Mouse (Mus musculus) forebrain, embryonic 15.5 days (tissue): ENCODE results near the gene Specc1l. TPM values are rescaled to one million over a fixed set of nuclear protein-coding genes. Genes with fewer than 3 reads are reported as not detected.
"Not testable (repeated sequence)": the region's sequence is repeated elsewhere in the genome, so short reads cannot be mapped to it uniquely, and the experiment has no call there.

Experiments used
- ATAC-seq: fragments of 200-750 bp; cut with Nextera tagmentation; replicated peaks from 2 replicates; pipeline ENCODE4 v1.8.0; 2017; ENCODE audit warnings: mild to moderate bottlenecking, moderate TSS enrichment, moderate library complexity
- H3K27ac ChIP-seq: fragments of 300-500 bp; sonication (generic); replicated peaks from 2 replicates; pipeline ENCODE4 v1.5.1; 2015; ENCODE audit warnings: mild to moderate bottlenecking, inconsistent platforms
- H3K27me3 ChIP-seq: fragments of 300-500 bp; sonication (generic); 2 replicates; pipeline ENCODE4 v1.6.1; 2015; ENCODE audit warnings: inconsistent platforms
- H3K36me3 ChIP-seq: fragments of 300-500 bp; sonication (generic); 2 replicates; pipeline ENCODE4 v1.6.1; 2015; ENCODE audit warnings: mild to moderate bottlenecking, inconsistent platforms
- H3K4me1 ChIP-seq: fragments of 300-500 bp; sonication (generic); 2 replicates; pipeline ENCODE4 v1.6.1; 2015; ENCODE audit warnings: inconsistent platforms
- H3K4me2 ChIP-seq: fragments of 300-500 bp; sonication (generic); replicated peaks from 2 replicates; pipeline ENCODE4 v1.6.1; 2015; ENCODE audit warnings: mild to moderate bottlenecking, inconsistent platforms
- H3K4me3 ChIP-seq: fragments of 300-500 bp; sonication (generic); 2 replicates; pipeline ENCODE4 v1.5.1; 2015; ENCODE audit warnings: mild to moderate bottlenecking, inconsistent platforms
- H3K9ac ChIP-seq: fragments of 300-500 bp; sonication (generic); replicated peaks from 2 replicates; pipeline ENCODE4 v1.6.1; 2015; ENCODE audit warnings: mild to moderate bottlenecking, inconsistent platforms
- H3K9me3 ChIP-seq: fragments of 300-500 bp; sonication (generic); 2 replicates; pipeline ENCODE4 v1.6.1; 2016; ENCODE audit warnings: inconsistent platforms
- WGBS: fragments of 180-500 bp; shearing (Covaris S2); methylation state at CpG from one replicate; pipeline ENCODE4 v1.1.7; 2015; ENCODE audit warnings: mixed read lengths; 5-methylcytosine and 5-hydroxymethylcytosine counted together
- polyA plus RNA-seq: library from polyadenylated mRNA; unstranded; fragments of >200 nt; fragmentation: Nextera tagmentation; extraction: Ambion mirVana; gene quantifications from 2 replicates; pipeline ENCODE4 v1.2.1, GENCODE M21; 2015

Specc1l gene
- polyA plus RNA-seq, 1 experiment from 2014 or later = 44.7 TPM

- H3K9ac ChIP-seq = no peak overlapping the region
- H3K27me3 ChIP-seq = no peaks in the 10 kb centered on the region
- H3K27ac ChIP-seq = no peak overlapping the region
- no peak for ATAC-seq
- WGBS = 81% methylated on average over 4 of the region's 4 CpGs
- no peaks in the 10 kb centered on the region for H3K4me1 ChIP-seq
- peaks cover 12% of the 10 kb centered on the region for H3K36me3 ChIP-seq
- H3K9me3 ChIP-seq = no peaks in the 10 kb centered on the region
- no peak overlapping the region for H3K4me2 ChIP-seq
- H3K4me3 ChIP-seq = no peak overlapping the region
Measured at GRCm38 (mm10) chr10:75289392-75289791, 77.5 kb downstream of the Specc1l start.

- no peaks in the 10 kb centered on the region for H3K9me3 ChIP-seq
- no peak overlapping the region for H3K4me3 ChIP-seq
- H3K27me3 ChIP-seq = no peaks in the 10 kb centered on the region
- H3K4me1 ChIP-seq = no peaks in the 10 kb centered on the region
- H3K9ac ChIP-seq = no peak overlapping the region
- ATAC-seq = no peak
- H3K27ac ChIP-seq = no peak overlapping the region
- no peak overlapping the region for H3K4me2 ChIP-seq
- peaks cover 9% of the 10 kb centered on the region for H3K36me3 ChIP-seq
- 92% methylated on average over 5 of the region's 5 CpGs for WGBS
Measured at GRCm38 (mm10) chr10:75290650-75291049, 78.8 kb downstream of the Specc1l start.

- H3K27ac ChIP-seq = no peak overlapping the region
- H3K9ac ChIP-seq = no peak overlapping the region
- no peak overlapping the region for H3K4me2 ChIP-seq
- H3K4me1 ChIP-seq = no peaks in the 10 kb centered on the region
- ATAC-seq = no peak
- WGBS = 90% methylated on average over 1 of the region's 1 CpGs
- H3K27me3 ChIP-seq = no peaks in the 10 kb centered on the region
- H3K36me3 ChIP-seq = peaks cover 7% of the 10 kb centered on the region
- H3K4me3 ChIP-seq = no peak overlapping the region
- H3K9me3 ChIP-seq = no peaks in the 10 kb centered on the region
Measured at GRCm38 (mm10) chr10:75291338-75291737, 79.5 kb downstream of the Specc1l start.

GRCm38 (mm10) chr10:75292206-75292605 lies 80.3 kb downstream of the Specc1l start:
- H3K27me3 ChIP-seq, H3K4me2 ChIP-seq, H3K9me3 ChIP-seq, H3K4me3 ChIP-seq, H3K36me3 ChIP-seq, ATAC-seq, H3K9ac ChIP-seq, H3K4me1 ChIP-seq, H3K27ac ChIP-seq: not testable (repeated sequence)
- 94% methylated on average over 8 of the region's 8 CpGs for WGBS

- Histone ChIP-seq H3K27ac (no peak overlapping the region), H3K27me3 (no peaks in the 10 kb centered on the region), H3K4me3 (no peak overlapping the region), H3K36me3 (peaks cover 8% of the 10 kb centered on the region), H3K9ac (no peak overlapping the region), H3K9me3 (no peaks in the 10 kb centered on the region), H3K4me2 (no peak overlapping the region), H3K4me1 (no peaks in the 10 kb centered on the region)
- no peak for ATAC-seq
- WGBS = 86% methylated on average over 3 of the region's 3 CpGs
Measured at GRCm38 (mm10) chr10:75293288-75293687, 81.4 kb downstream of the Specc1l start.

GRCm38 (mm10) chr10:75294362-75294761 lies 82.5 kb downstream of the Specc1l start:
- Histone ChIP-seq H3K36me3 (peaks cover 16% of the 10 kb centered on the region), H3K9me3 (no peaks in the 10 kb centered on the region), H3K27ac (no peak overlapping the region), H3K4me2 (no peak overlapping the region), H3K27me3 (no peaks in the 10 kb centered on the region), H3K4me3 (no peak overlapping the region), H3K9ac (no peak overlapping the region), H3K4me1 (no peaks in the 10 kb centered on the region)
- 81% methylated on average over 4 of the region's 4 CpGs for WGBS
- no peak for ATAC-seq

- Histone ChIP-seq H3K27me3 (no peaks in the 10 kb centered on the region), H3K4me3 (no peak overlapping the region), H3K9me3 (no peaks in the 10 kb centered on the region), H3K9ac (no peak overlapping the region), H3K4me2 (no peak overlapping the region), H3K27ac (no peak overlapping the region), H3K4me1 (no peaks in the 10 kb centered on the region), H3K36me3 (peaks cover 18% of the 10 kb centered on the region)
- no peak for ATAC-seq
- WGBS = 89% methylated on average over 4 of the region's 4 CpGs
Measured at GRCm38 (mm10) chr10:75294926-75295325, 83.1 kb downstream of the Specc1l start.

GRCm38 (mm10) chr10:75298608-75299007 lies 86.7 kb downstream of the Specc1l start:
- 88% methylated on average over 5 of the region's 5 CpGs for WGBS
- H3K36me3 ChIP-seq = peaks cover 26% of the 10 kb centered on the region
- no peak overlapping the region for H3K4me3 ChIP-seq
- no peak overlapping the region for H3K4me2 ChIP-seq
- no peaks in the 10 kb centered on the region for H3K9me3 ChIP-seq
- ATAC-seq = no peak
- H3K9ac ChIP-seq = no peak overlapping the region
- H3K4me1 ChIP-seq = peaks cover 4% of the 10 kb centered on the region; the same call in 1 of the 2 replicates
- H3K27ac ChIP-seq = no peak overlapping the region
- H3K27me3 ChIP-seq = no peaks in the 10 kb centered on the region

- no peaks in the 10 kb centered on the region for H3K9me3 ChIP-seq
- no peak overlapping the region for H3K9ac ChIP-seq
- peaks cover 16% of the 10 kb centered on the region for H3K4me1 ChIP-seq
- ATAC-seq = no peak
- H3K27ac ChIP-seq = no peak overlapping the region
- H3K36me3 ChIP-seq = peaks cover 30% of the 10 kb centered on the region
- no peaks in the 10 kb centered on the region for H3K27me3 ChIP-seq
- no peak overlapping the region for H3K4me3 ChIP-seq
- no peak overlapping the region for H3K4me2 ChIP-seq
- WGBS = 78% methylated on average over 5 of the region's 5 CpGs
Measured at GRCm38 (mm10) chr10:75299785-75300418, 88.0 kb downstream of the Specc1l start.

GRCm38 (mm10) chr10:75301195-75301806 lies 89.4 kb downstream of the Specc1l start:
- peaks cover 17% of the 10 kb centered on the region for H3K4me1 ChIP-seq
- no peaks in the 10 kb centered on the region for H3K9me3 ChIP-seq
- no peak overlapping the region for H3K27ac ChIP-seq
- H3K27me3 ChIP-seq = no peaks in the 10 kb centered on the region
- H3K9ac ChIP-seq = no peak overlapping the region
- H3K36me3 ChIP-seq = peaks cover 30% of the 10 kb centered on the region
- no peak for ATAC-seq
- no peak overlapping the region for H3K4me3 ChIP-seq
- WGBS = 93% methylated on average over 12 of the region's 12 CpGs
- no peak overlapping the region for H3K4me2 ChIP-seq

- ATAC-seq = no peak
- Histone ChIP-seq H3K27ac (no peak overlapping the region), H3K4me1 (peaks cover 17% of the 10 kb centered on the region), H3K9ac (no peak overlapping the region), H3K9me3 (no peaks in the 10 kb centered on the region), H3K36me3 (peaks cover 29% of the 10 kb centered on the region), H3K4me2 (no peak overlapping the region), H3K4me3 (no peak overlapping the region), H3K27me3 (no peaks in the 10 kb centered on the region)
- 92% methylated on average over 4 of the region's 4 CpGs for WGBS
Measured at GRCm38 (mm10) chr10:75301937-75302336, 90.1 kb downstream of the Specc1l start.

- ATAC-seq = no peak
- peaks cover 35% of the 10 kb centered on the region for H3K36me3 ChIP-seq
Measured at GRCm38 (mm10) chr10:75302536-75302935, 90.7 kb downstream of the Specc1l start.

More at GRCm38 (mm10) chr10:75302536-75302935, 90.7 kb downstream of the Specc1l start:
- Histone ChIP-seq H3K9ac (no peak overlapping the region), H3K27ac (no peak overlapping the region), H3K9me3 (no peaks in the 10 kb centered on the region), H3K27me3 (no peaks in the 10 kb centered on the region), H3K4me1 (peaks cover 17% of the 10 kb centered on the region), H3K4me2 (no peak overlapping the region), H3K4me3 (no peak overlapping the region)
- WGBS = 87% methylated on average over 4 of the region's 4 CpGs
